Mouse (Mus musculus) spleen, adult 12 weeks (tissue): ENCODE results near the gene Fcer1g.

ENCODE experiments used
- DNase-seq: peaks from one replicate; pipeline ENCODE4 v3.0.0; 2022; ENCODE audit warnings: low spot score

Gene Fcer1g

GRCm38 (mm10) chr1:171187851-171188700, 46.1 kb downstream of the Fcer1g start:
- no peak for DNase-seq

- no peak for DNase-seq
These were observed 48.5 kb downstream of the Fcer1g start for GRCm38 (mm10) chr1:171185655-171186054.

DNA sequence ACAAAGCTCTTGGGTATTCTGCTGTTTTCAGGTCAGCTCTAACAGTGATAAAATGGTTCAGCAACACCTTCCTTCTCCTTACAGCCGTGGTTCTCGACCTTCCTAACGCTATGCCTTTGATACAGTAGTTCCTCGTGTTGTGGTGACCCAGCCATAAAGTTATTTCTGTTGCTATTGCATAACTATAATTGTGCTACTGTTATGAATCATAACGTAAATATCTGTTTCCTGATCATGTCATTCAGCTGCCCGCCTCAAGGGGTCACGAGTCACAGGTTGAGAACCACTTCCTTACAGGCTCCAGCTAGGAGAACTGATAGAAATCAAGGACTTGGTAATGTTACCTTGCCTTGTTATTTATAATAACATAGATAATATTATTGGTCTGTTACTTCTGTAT, 49.9 kb downstream of the Fcer1g start:
- DNase-seq = no peak

- DNase-seq = no peak
These were observed 50.5 kb downstream of the Fcer1g start for GRCm38 (mm10) chr1:171183620-171184019.

GRCm38 (mm10) chr1:171183025-171183424, 51.1 kb downstream of the Fcer1g start:
- DNase-seq = no peak
